Mouse (Mus musculus) neural tube, embryonic 10.5 days (tissue): Measurements from ENCODE around the gene Mageb5.
"Not testable (repeated sequence)": the region's sequence is repeated elsewhere in the genome, so short reads cannot be mapped to it uniquely, and the experiment has no call there.

ENCODE experiments used
- DNase-seq: peaks from one replicate; pipeline ENCODE4 v3.0.0-alpha.2; 2017; ENCODE audit warnings: low spot score; ENCODE audit errors: extremely low spot score

Mageb5 gene

DNA sequence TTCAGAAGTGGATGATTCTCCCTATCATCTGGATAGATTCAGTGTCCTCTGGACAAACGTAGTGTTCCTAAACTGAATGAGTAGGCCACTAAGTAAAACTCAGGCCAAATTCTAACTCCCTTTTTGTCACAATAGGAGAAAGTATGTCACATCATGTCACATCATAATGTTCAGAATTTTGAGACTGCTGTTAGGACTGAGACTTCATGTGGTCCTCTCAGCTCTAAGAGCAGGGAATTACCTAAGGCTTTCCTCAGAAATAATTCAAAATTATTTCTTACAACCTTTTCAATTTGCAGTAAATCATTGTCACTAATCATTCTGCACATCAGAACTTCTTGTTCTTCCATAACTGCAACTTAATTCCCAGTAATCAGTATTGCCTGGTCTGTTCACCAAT is at the start of gene Mageb5:
TSS of gene Mageb5 (minus strand) at position 101 of the 400 bp plus-strand sequence.
- not testable (repeated sequence) for DNase-seq

DNA sequence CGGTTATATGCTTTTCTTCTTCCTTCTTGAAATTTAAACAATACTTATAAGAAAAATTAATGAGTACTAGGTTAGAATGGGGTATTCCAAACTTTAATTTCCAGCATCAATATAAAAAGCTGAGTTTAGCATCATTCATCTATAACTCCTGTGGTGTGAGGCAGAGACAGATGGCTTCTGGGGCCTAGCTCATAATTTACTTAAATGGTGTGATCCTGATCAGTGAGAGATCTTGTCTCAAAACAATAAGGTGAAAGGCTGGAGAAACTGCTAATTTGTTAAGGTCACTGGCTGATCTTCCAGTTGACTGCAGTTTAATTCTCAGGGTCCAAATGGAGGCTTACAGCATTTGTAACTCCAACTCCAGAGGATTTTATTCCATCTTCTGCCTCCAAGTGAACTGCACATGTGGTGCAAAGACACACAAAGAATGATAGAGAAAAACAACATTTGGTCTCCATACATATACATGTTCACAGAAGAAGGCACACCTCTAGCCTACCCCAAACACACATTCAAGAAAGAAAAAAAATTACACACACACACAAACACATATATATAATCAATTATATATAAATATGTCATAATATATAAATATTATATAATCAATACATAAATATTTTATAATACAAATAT is 23.1 kb downstream of the Mageb5 start:
- DNase-seq: not testable (repeated sequence)
